Mouse (Mus musculus) testis, adult 2 months (tissue): ENCODE results near the gene Chchd6.

Experiments used
- CTCF ChIP-seq: fragments of 200-500 bp; IDR thresholded peaks from 2 replicates; pipeline ENCODE4 v1.5.1; 2012; ENCODE audit warnings: low read depth, mild to moderate bottlenecking, inconsistent platforms, low read length, moderate library complexity; ENCODE audit not compliant: control insufficient read depth, insufficient read depth, insufficient replicate concordance
- POLR2A ChIP-seq: fragments of 200-500 bp; IDR thresholded peaks from 2 replicates; pipeline ENCODE4 v1.6.1; 2012; ENCODE audit warnings: low read depth, mild to moderate bottlenecking, inconsistent platforms, low read length, moderate library complexity; ENCODE audit not compliant: control insufficient read depth

DNA sequence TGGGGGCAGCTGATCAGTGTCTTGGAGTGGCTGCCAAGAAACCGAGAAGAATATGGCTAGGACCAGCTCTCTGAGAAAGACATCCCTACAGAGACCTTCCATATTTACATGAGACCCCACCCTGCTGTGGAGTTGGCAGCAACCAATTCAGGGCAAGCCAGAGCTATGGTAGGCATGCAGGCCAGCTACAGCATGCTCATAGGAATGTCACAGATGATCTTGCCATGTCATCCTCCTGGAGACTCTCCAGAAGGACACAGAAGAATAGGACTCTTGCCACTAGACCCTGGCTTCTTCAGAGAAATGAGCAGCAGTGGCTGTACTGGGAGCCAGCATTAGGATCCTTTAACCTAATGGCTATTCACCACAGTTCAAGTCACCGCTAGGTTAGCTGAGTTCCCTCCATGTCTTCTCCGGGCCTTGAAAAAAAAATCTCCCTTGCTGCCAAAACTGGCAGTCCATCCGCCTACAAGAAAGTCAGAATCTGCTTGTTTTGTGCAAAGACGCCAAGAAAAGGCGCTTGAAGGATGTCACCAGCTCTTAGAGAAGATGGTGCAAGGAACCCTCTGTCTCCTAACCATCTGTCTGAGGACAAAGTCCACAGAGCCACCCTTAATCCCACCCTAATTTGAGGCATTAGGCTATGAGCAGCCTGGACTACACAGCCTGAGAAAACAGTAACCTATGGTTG, 43.0 kb downstream of the Chchd6 start:
- TF ChIP-seq CTCF (no peak), POLR2A (no peak)
